Mouse (Mus musculus) spleen, adult 10 weeks (tissue): ENCODE results near the gene Rev3l. TPM values are rescaled to one million over a fixed set of nuclear protein-coding genes. Genes with fewer than 3 reads are reported as not detected.

Source experiments
- polyA plus RNA-seq: library from polyadenylated mRNA; stranded (reverse); fragments of 350-450 nt; fragmentation: Illumina TruSeq; extraction: RNeasy Lipid Tissue Mini Kit (QIAGEN cat#74804); gene quantifications from one replicate; pipeline ENCODE4 v1.2.3, GENCODE M21; 2015; ENCODE audit warnings: low replicate concordance; ENCODE audit not compliant: insufficient read depth

Gene Rev3l
- 50.4 TPM for polyA plus RNA-seq

DNA sequence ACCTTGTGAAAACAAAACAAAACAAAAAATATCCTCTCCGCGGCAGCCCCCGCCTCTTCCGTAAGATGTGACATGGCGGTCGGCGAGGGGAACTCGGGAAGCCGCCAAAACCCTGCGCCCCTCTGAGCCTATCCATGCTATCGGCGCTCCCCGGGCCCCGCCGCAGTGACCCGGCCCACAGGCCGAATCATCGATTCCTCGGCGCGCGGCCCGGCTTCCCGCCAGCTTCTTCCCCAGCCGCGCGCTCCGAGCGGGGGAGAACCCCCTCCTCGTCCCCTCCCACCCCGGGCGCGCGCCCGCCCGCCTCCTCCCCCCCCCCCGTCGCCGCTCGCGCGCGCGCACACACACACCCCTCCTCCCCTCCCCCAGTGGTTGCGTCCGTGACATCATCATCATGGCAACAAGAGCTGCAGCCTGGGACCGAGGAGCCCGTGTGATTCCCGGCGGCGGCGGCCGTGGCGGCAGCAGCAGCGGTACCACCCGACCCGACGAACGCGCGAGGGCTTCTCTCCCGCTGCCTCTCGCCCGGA is at the start of gene Rev3l:
Gene Rev3l, plus strand, starts transcription at position 383 of the 530 bp plus-strand sequence.

DNA sequence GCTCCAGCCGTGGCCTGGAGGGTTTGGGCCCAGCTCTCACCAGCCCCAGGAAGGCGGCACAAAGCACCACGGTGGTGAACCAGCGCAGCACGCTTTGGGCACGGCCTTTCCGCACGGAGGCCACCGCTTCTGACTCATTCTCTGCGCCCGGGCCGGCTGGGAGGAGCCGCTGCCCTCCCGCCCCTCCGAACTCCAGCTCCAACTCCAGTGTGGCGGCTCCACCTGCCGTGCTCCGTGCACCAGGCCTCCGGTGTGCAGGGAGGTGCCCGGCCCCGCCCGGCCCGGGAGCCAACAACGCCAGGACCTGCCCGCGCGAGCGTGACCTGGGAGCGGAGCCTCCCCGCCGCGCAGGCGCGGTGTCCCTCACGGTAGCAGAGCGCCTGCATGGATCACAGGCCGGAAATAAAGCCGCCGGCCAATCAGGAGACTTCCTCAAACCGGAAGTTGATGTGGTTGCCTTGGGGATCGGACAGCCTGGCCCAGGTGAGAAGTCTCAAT is 167.0 kb downstream of the Rev3l start, which contains the start of gene Mfsd4b4:
Gene Mfsd4b4, minus strand, starts transcription at position 365 of the 498 bp plus-strand sequence.

Other genes starting within 250 kb of the Rev3l start
- gene Traf3ip2, start 119.2 kb upstream of the Rev3l start, polyA plus RNA-seq, result 41.2 TPM
- 8.4 TPM for gene Mfsd4b4, start 167.1 kb downstream of the Rev3l start, polyA plus RNA-seq
- gene Mfsd4b2, start 194.8 kb downstream of the Rev3l start, polyA plus RNA-seq, result not detected
- 0.26 TPM for gene Mfsd4b3, start 228.0 kb downstream of the Rev3l start, polyA plus RNA-seq